Mouse (Mus musculus) heart, adult 18-20 months (tissue): ENCODE results near the gene Iars2. TPM values are rescaled to one million over a fixed set of nuclear protein-coding genes. Genes with fewer than 3 reads are reported as not detected.

Experiments
- DNase-seq, 2 experiments: peaks; one replicate each; pipeline ENCODE4 v3.0.0; 2021 to 2022; ENCODE audit warnings: mixed read lengths in 1 of 2
- total RNA-seq, 2 experiments: library from RNA; stranded (reverse); gene quantifications; 2 replicates each; pipeline ENCODE4 v1.2.3; 2021

The Iars2 gene
- total RNA-seq, 2 experiments from 2014 or later: 74.5 to 85.3 TPM

DNA sequence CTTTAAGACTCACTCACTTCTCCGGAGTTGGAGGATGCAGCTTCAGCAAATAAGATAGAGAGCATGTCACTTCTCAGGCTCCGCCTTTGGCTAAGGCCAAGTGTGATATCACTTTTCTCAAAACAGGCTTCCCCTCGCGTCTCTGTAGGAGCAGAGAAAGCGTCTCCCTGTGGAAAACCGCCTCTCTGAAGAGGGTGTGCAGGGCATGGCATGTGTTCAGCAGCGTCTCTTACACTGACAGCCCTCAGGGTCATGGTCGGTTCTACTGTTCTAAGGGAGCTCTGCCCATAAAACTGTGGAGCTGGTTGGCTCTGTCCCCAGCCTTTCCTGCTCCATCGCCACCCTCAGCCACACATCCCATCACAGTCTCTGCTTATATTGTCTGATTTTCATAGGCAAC lies 49.9 kb downstream of the Iars2 start:
- no peak for DNase-seq

DNA sequence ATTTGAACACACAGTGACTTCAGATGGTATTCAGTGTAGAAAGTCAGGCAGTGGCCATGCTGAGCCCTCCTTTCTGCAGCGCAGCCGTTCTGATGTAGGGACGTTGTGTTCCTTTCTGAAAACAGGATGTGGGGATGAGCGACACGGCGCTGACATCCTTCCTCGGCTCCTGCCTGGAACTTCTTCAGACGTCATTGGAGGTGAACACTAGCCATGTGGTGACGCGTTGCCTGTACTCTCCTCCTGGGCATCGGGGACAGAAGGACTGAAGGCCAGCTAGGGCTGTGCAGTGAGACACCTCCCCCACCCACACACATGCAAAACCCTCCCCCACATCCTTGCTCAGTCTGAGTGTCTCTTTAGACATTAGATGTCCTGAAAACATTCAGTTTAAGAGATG lies 52.2 kb downstream of the Iars2 start:
- DNase-seq: peak in 1 of 2 experiments; percentile 44

DNA sequence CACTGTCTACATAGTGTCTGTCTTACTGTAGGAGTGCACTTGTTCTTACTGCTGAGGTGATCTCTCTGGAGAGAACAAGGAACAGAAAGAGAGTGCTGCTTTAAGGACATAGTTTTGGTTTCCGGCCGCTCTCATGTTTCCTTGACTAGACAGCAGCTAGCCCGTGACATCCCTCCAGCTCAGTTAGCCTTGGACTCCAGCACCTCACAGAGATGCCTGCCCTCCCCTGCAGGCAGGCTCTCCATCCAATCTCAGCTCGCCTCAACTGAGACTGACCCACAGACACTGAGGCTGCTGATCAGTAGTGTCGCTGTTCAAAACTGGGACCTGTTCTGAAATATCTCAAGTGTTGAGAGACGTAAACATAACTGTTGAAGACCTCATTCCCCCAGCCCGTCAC lies 53.2 kb downstream of the Iars2 start:
- no peak for DNase-seq

DNA sequence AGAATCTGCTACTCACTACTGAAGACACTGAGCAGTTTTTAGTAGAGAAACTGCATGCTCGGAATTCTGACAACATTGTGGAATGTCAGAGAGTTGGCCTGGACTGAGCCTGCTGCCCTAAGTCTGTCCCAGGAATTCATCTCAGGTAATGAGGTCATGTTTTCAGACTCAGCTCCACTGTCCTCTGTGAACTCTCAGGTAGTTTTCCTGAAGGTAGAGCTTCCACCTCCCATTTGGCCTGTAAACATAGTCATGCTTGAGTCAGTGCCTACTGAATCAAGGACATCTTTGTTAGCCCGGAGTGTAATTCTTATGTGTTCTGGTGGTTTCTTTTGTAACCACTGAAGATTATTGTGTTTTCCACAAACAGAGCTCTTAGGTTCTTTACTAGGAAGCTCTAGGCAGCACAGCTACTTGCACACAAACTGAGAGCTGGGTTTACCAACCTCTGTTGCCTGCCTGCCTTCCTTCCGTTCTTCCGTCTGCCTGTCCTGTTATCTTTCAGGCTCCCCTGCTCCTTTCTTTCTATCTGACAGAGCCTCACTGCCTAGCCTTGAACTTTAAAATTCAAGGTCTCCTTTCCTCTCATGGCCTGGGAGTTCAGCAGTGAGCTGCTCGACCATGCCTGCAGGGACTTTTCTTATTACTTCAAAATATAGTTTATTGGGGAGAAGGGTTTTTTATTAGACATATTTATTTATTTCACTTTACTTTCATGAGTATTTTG lies 54.2 kb downstream of the Iars2 start:
- DNase-seq: no peak

DNA sequence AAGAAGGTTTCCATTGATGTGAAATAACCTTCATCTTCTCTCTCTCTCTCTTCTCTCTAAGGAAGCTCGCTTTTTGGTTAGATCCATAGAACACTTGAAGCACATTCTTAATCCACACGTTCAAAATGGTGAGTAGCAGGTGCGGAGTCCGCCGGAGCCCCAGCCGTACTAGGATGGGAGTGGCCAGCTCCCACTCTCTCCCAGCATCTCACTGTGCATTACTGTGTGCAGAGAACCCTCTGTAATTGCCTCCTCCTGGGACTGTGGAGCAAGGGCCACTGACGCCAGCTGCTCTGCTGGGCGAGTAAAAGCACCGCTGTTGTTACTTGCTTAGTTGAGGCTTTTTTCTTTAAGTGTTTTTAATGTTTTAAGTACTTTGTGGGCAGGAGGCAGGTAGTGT lies 57.8 kb downstream of the Iars2 start:
- DNase-seq: no peak

DNA sequence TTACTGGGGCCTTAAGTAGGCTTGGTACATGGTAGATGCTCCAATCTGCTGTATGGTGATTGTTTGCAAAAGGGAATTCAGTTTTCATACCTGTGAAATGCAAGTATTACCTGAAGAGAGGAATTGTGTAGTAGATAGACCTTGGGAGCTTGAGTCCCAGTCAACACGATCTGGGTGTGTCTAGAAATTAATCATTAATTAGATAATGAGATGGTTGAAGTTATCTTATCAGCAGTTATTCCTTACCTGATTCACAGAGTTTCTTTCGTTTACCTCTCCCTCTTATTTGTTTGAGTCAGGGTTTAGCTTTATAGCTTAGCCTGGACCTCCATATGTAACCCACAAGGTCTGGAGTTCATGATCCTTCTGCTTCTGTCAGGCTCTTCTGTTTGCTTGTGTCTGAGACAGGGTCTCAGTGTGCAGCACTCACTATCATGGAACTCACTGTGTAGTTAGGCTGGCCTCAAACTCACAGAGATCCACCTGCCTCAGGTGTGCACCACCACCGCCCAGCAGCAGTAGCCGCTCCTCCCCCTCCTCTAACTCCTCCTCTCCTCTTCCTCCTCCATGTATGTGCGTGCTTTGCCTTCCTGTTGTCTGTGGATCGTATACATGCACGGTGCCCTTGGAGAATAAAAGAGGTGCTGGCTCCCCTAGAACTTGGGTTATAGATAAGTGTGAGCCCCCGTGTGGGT lies 58.6 kb downstream of the Iars2 start:
- DNase-seq: no peak

DNA sequence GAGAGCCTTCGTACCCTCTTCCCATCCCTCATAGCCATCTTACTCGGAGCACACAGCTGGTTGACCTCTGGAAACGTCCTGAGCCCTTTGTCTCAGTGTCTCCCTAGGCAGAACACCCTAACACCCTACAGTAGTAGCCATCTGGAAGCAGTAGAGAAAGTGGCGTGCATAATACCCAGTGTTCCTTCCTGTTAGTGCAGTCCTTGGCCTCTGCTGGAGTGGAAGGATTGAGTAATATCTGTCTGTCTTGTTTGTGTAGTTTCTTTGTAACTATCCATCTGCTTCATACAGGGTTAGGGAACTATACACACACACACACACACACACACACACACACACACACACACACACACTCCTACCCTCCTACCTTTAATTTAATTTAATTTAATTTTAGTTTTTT lies 60.5 kb downstream of the Iars2 start:
- no peak for DNase-seq

DNA sequence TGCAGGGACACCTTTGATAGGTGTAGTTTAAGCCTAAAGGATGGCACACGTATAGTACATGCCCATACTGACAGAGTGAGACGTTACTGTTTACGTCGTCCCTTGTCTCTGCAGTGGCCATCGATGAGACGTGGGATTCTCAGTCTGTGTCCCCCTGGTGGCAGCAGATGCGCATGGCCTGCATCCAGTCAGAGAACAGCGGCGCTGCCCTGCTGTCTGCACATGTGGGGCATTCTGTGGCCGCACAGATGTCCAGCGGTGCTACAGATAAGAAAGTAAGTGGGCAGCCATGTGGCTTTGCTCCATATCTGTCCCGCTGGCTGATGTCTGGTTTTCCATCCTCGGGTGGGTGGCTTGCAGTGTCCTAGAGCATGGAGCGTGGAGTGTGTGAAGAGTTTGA lies 66.6 kb downstream of the Iars2 start:
- DNase-seq: no peak

DNA sequence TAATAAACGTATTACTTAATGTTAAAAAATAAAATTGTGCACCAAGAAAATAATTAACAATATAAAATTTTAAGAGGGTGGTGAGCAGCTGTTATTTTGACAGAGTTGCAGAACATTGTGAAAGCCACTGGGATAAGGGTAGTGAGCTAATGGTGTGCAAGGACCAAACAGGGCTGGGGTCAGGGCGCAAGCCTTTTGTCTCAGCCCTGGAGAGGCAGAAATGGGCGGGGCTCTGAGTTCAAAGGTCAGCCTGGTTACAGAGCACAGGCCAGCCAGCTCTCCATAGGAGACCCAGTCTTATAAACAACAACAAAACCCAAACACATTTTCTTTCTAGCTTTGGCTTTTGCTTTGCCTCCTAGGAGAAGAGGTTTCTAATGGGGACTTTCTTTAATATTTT lies 72.4 kb downstream of the Iars2 start:
- peak in 1 of 2 experiments; percentile 30 for DNase-seq

DNA sequence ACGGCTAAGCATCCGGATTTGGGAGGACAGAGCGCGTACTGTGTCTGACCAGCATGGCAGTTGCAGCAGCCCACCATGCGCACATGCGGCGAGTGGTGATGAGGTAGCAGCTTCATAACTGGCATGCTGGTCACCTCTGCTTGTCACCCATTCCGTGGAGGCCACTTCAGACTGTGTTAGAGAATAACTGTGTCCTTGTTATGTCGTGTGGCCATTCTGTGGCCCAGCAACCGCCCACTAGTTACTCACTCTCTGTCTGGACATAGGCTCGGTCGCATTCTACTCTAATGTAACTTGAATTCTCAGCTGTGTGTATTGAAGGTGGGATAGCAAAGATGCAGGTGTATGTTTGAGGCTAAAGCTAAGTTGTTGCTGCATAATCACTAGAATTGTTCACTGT lies 73.9 kb downstream of the Iars2 start:
- DNase-seq: no peak

DNA sequence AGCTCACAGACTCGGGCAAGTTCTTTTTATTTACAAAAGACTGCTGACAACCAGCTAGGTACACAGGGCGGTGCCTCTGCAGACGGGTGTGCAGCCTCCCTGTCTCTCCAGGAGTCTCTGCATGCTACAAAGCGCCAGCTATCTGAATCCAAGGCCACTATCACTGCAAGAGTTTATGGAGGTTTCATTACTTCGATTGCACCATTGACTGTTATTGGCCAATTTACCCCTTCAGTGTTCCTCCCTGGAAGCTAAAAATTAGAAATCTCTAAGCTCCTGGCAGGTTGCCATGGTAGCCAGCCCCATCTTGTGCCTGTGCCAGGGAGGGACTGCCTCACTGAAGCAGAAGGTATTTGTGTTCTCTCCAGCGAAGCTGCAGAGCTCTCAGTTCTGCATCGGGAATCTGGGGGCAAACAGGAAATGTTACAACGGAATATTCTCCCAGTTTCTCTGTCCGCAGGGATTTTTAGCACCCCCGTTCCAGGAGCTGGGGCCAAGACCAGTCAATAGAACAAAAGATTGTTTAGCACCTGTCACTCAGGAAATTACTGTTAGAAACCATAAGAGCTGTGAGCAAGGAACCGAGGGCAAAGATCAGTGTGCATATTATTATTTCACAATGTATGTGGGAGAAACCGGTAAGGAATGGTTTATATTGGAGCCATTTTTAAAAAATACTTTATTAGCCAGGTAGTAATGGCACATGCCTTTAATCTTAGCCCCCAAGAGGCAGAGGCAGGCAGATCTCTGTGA lies 75.9 kb downstream of the Iars2 start:
- DNase-seq: peak in 1 of 2 experiments; percentile 17

DNA sequence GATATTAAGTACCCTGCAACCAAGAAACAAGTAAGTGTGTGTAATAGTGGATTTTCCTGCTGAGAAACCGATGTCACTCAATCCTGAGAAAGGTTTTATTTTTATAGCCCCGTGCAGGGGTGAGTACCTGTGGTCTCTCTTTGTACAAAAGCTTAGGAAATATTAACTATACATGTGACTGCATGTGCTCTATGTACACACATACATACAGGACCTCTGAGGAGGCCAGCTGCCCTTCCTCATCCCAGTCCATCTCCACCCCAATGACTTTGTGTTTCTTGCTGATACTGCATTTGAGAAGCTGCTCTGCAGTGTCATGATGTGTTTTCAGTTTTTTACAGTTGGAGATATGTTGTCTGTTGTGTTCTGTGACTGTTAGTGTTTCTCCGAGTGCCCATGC lies 76.8 kb downstream of the Iars2 start:
- DNase-seq: no peak

DNA sequence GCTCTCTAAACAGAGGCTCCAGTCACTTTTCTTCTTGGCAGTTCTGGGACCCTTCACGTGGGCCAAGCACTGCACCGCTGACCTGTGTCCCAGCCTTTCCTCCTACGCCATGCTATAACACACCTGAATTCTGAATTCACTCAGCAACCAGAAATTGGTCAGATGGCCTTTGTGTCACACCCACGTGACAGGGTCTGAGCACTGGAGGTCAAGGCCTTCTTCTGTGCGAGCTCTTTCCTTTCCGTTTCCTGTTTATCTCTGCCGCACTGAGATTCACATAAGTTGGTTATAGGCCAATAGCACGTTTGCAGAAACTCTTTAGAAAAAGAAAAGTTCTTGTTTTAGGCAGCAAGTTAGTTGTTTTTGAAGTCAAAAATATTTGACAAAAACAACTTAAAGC lies 80.5 kb downstream of the Iars2 start:
- peak in 1 of 2 experiments; percentile 7 for DNase-seq

DNA sequence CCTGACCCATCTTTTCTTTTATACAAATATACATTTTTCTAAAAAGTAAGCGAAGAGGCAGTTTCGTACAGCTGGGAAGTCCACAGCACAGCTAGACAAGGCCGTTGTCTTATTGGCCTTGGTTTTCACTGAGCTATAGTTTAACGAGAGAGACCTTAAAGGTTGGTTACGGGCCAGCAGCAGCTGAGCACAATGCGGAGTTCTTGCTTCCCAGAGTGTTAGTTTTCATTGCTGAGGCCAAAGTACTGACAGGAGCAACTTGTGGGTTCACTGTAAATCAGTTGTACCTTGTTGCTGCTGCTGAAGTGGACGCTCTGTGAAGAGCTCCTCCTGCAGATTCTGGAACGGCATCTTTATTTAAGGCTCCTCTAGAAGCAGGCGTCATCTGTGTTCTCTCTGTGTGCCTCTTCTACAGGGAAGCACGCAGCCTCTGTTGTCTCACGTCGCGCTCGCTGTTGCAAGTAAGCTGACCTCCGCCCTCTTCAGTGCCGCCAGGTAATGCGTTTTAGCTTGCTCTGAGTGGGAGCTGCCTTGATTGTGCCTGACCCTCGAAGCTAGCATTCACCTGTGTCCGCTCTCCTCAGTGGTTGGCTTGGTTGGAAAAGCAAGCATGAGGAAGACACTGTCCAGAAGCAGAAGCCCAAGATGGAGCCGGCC lies 81.6 kb downstream of the Iars2 start:
- DNase-seq: no peak

DNA sequence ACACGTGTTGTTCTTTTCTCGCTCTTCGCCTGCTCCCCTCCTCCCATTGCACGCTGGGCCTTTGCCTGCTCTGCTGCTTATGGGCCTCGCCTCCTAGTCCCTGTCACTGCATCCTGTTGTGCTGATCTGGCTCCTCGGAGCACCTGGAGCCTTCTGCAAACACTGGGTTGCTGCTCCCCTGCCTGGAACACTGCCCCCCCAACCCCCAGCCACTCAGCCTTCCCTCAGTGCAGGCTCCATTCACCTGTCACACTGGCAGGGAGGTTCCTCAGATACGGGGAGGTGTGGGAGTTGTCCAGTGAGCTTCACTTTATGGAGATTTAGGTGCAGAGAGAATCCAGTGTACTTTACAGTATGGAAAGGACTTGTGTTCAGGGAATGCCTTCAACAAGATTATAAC lies 83.7 kb downstream of the Iars2 start:
- no peak for DNase-seq

DNA sequence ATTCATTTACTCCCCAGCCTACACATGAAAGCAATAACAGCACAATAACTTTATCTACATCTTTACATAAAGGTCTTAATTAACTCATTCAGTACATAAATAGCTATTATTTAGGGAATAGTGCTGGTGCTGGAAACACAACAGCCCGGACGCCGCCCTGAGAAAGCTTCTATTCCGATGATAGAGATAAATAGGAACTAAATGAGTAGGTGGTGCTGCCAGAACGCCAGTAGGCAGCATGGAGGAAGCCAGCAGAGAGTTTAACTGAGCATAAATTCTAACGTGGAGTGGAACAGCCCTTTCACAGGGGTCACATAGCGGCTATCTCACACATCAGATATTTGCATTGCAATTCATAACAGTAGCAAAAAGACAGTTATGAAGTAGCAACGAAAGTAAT lies 86.2 kb downstream of the Iars2 start:
- DNase-seq: no peak

DNA sequence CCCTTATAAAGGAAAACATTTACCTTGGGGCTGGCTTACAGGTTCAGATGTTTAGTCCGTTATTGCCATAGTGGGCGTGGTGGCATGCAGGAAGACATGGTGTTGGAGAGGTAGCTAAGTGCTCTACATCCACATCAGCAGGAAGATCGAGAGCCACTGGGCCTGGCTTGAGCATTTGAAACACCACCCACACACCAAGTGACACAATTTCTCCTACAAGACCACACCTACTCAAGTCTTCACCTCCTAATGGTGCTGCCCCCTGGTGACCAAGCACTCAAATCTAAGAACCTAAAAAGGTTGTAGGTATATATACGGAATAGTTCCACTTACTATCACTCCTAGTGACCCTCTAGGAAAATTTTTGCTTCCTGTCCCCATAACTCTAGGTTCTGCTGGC lies 92.7 kb downstream of the Iars2 start:
- DNase-seq: no peak

DNA sequence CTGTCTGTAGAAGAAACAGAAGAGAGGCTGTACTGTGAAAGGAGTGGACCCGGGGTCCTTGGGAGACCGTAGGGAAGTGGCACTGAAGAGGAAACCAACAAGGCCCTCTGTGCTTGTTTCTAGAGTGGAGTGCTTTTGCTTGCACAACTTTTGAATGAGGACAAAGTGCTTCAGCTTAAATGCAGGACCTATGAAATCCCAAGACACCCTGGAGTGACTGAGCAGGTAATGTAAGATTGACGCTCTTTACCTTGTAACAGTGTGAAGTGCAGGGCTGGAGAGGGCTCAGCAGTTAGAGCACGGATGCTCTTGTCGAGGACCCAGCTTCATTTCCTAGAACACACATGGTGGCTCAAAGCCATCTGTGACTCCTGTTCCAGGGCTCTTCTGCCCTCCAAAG lies 93.4 kb downstream of the Iars2 start:
- no peak for DNase-seq
